Mouse (Mus musculus) E14TG2a.4 (cell line): ENCODE results near the gene Vps8.

Experiments used
- H3K27me3 ChIP-seq: 2 replicates; pipeline ENCODE4 v1.6.1; 2014; ENCODE audit warnings: low read length, control low read depth; ENCODE audit not compliant: insufficient read depth
- H3K36me3 ChIP-seq: 2 replicates; pipeline ENCODE4 v1.6.1; 2014; ENCODE audit warnings: low read length, control low read depth; ENCODE audit not compliant: insufficient read depth
- H3K4me1 ChIP-seq: replicated peaks from 2 replicates; pipeline ENCODE4 v1.6.1; 2014; ENCODE audit warnings: low read depth, low read length, control low read depth
- H3K4me3 ChIP-seq: replicated peaks from 2 replicates; pipeline ENCODE4 v1.5.1; 2014; ENCODE audit warnings: mild to moderate bottlenecking, low read length
- H3K9me3 ChIP-seq: 2 replicates; pipeline ENCODE4 v1.6.1; 2014; ENCODE audit warnings: low read length, control low read depth
- CTCF ChIP-seq: conservative IDR thresholded peaks from 2 replicates; pipeline ENCODE4 v1.5.1; 2014; ENCODE audit warnings: low read length
- NANOG ChIP-seq: IDR thresholded peaks from 2 replicates; pipeline ENCODE4 v1.6.1; 2014; ENCODE audit warnings: borderline replicate concordance, low read length, mixed read lengths
- POU5F1 ChIP-seq: IDR thresholded peaks from 2 replicates; pipeline ENCODE4 v1.6.1; 2014; ENCODE audit warnings: low read length, borderline replicate concordance

Gene Vps8

GRCm38 (mm10) chr16:21645915-21646314, 223.0 kb downstream of the Vps8 start:
- TF ChIP-seq CTCF (no peak), POU5F1 (no peak), NANOG (no peak)
- H3K9me3 ChIP-seq, result no peaks in the 10 kb centered on the region
- peaks cover 8% of the 10 kb centered on the region; the same call in 1 of the 2 replicates for H3K36me3 ChIP-seq
- H3K27me3 ChIP-seq, result no peaks in the 10 kb centered on the region
- H3K4me1 ChIP-seq, result peaks cover 13% of the 10 kb centered on the region
- no peak overlapping the region for H3K4me3 ChIP-seq

- no peaks in the 10 kb centered on the region for H3K27me3 ChIP-seq
- no peak for TF ChIP-seq POU5F1
- TF ChIP-seq NANOG, result no peak
- TF ChIP-seq CTCF, result no peak
- H3K36me3 ChIP-seq, result peaks cover 4% of the 10 kb centered on the region; the same call in 1 of the 2 replicates
- H3K4me3 ChIP-seq, result no peak overlapping the region
- peaks cover 13% of the 10 kb centered on the region for H3K4me1 ChIP-seq
- no peaks in the 10 kb centered on the region for H3K9me3 ChIP-seq
These were observed 223.6 kb downstream of the Vps8 start for GRCm38 (mm10) chr16:21646496-21646895.

DNA sequence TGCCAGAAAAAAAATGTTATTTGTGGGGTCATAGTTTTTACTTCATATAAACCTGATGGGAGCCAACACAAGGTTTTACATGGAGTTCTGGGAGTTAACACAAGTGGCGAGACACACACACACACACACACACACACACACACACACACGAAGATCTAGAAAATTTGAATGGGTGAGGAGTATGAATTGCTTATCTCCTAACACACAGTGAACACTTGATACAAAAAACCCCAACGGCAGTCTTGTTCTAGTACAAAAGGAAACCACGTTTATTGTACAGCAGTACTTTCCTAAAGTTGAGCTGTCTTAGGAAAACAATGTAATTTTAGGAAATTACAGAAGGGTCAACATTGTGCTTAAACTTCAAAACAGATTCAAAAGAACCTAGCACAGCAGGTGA, 225.9 kb downstream of the Vps8 start:
- no peaks in the 10 kb centered on the region for H3K36me3 ChIP-seq
- no peak for TF ChIP-seq CTCF
- TF ChIP-seq POU5F1, result no peak
- TF ChIP-seq NANOG, result no peak
- no peak overlapping the region for H3K4me3 ChIP-seq
- H3K4me1 ChIP-seq, result peaks cover 9% of the 10 kb centered on the region
- H3K27me3 ChIP-seq, result no peaks in the 10 kb centered on the region
- H3K9me3 ChIP-seq, result no peaks in the 10 kb centered on the region

DNA sequence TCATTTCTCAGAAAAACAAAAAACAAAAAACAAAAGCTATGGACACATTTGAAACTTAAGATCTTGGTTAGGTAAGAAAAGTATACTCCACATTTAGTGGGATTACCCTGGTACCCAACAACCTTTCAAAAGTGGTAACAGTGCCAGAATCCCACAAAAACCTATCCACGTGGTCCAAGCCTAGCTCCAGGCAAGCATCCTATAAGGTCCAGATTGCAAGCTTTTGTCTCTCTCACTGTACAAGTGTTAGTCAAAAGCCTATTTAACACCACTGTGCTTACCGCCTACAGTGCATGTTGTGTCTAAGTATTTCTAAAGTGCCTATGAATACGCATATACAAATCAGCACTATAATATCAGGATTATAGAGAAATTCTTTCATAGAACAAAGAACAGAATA, 227.4 kb downstream of the Vps8 start:
- Histone ChIP-seq H3K4me3 (no peak overlapping the region), H3K9me3 (no peaks in the 10 kb centered on the region), H3K36me3 (no peaks in the 10 kb centered on the region), H3K4me1 (no peaks in the 10 kb centered on the region), H3K27me3 (no peaks in the 10 kb centered on the region)
- TF ChIP-seq POU5F1 (no peak), CTCF (no peak), NANOG (no peak)

GRCm38 (mm10) chr16:21651161-21651560, 228.2 kb downstream of the Vps8 start:
- no peak overlapping the region for H3K4me3 ChIP-seq
- no peaks in the 10 kb centered on the region for H3K4me1 ChIP-seq
- TF ChIP-seq NANOG (no peak), POU5F1 (no peak), CTCF (no peak)
- no peaks in the 10 kb centered on the region for H3K27me3 ChIP-seq
- no peaks in the 10 kb centered on the region for H3K9me3 ChIP-seq
- no peaks in the 10 kb centered on the region for H3K36me3 ChIP-seq

DNA sequence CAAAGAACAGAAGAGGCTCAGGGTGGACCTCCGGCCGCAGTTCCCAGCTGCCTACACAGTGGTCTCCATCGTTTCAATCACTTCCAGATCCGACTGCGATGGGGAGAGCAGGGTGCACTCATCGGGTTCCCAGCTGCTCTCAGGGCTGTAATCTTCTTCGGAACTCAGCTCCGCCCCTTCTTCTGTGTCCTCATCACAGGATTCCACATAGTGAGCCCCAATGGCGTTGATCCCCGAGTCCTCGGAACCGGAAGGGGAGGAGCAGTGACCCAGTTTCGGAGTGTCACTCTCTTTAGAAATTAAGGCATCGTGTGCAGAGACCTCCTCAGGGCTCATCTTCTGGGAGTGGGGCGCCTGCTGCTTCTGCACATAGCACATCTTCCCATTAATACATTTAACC, 230.2 kb downstream of the Vps8 start:
- no peaks in the 10 kb centered on the region for H3K4me1 ChIP-seq
- no peaks in the 10 kb centered on the region for H3K27me3 ChIP-seq
- H3K9me3 ChIP-seq, result peaks cover 9% of the 10 kb centered on the region
- H3K4me3 ChIP-seq, result no peak overlapping the region
- TF ChIP-seq NANOG (no peak), CTCF (no peak), POU5F1 (no peak)
- H3K36me3 ChIP-seq, result no peaks in the 10 kb centered on the region

GRCm38 (mm10) chr16:21654384-21654783, 231.5 kb downstream of the Vps8 start:
- Histone ChIP-seq H3K9me3 (peaks cover 14% of the 10 kb centered on the region), H3K27me3 (no peaks in the 10 kb centered on the region), H3K4me1 (no peaks in the 10 kb centered on the region), H3K36me3 (no peaks in the 10 kb centered on the region), H3K4me3 (no peak overlapping the region)
- TF ChIP-seq POU5F1 (no peak), CTCF (no peak), NANOG (no peak)

DNA sequence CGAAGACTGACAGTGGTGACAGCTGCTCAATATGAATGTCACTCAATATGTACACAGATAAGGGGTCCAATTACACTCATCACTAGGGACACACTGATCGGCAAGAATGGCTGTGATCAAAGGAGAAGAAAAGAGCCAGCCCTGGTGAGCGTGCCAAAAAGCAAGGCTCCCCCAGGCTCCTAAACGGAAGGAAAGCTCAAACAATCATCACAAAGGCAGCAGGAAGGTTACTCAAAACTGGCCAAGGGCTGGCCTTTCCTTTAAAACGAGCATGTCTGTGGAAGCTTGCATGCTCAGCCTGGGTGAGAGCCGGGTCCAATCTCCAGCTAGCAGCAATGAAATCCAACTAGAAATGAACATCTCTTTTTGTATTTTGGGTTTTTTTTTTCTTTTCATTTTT, 232.4 kb downstream of the Vps8 start:
- no peaks in the 10 kb centered on the region for H3K4me1 ChIP-seq
- peaks cover 17% of the 10 kb centered on the region for H3K9me3 ChIP-seq
- H3K4me3 ChIP-seq, result no peak overlapping the region
- H3K27me3 ChIP-seq, result no peaks in the 10 kb centered on the region
- H3K36me3 ChIP-seq, result no peaks in the 10 kb centered on the region
- no peak for TF ChIP-seq CTCF
- TF ChIP-seq NANOG, result no peak
- no peak for TF ChIP-seq POU5F1

DNA sequence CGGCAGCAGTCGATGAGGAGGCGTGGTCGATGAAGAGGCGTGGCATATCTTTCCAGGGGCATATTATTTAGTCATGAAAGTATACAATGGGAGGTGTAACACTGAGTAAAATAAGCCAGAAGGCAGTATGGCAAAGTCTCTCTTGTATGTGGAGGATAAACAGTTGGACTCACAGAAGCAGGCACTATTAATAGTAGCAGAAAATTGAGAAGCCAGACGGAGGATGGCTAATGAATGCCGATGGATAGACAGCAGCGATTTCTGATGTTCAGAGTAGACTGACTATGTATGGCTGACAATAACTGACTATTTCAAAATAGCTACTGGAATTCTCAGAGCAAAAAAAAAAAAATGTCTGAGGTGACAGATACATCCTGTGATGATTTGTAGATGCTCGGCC, 233.0 kb downstream of the Vps8 start:
- H3K4me1 ChIP-seq, result no peaks in the 10 kb centered on the region
- TF ChIP-seq CTCF (no peak), NANOG (no peak), POU5F1 (no peak)
- H3K36me3 ChIP-seq, result no peaks in the 10 kb centered on the region
- H3K4me3 ChIP-seq, result no peak overlapping the region
- H3K27me3 ChIP-seq, result no peaks in the 10 kb centered on the region
- peaks cover 17% of the 10 kb centered on the region for H3K9me3 ChIP-seq
